Mouse (Mus musculus) heart, embryonic 12.5 days (tissue): ENCODE measurements around the gene 4930455H04Rik. TPM values are rescaled to one million over a fixed set of nuclear protein-coding genes. Genes with fewer than 3 reads are reported as not detected.

ENCODE experiments used
- ATAC-seq: fragments of 200-750 bp; cut with Nextera tagmentation; 2 replicates; pipeline ENCODE4 v1.8.0; 2017; ENCODE audit warnings: moderate TSS enrichment, moderate library complexity; ENCODE audit not compliant: insufficient number of reproducible peaks, low FRiP score
- H3K27ac ChIP-seq: fragments of 300-500 bp; sonication (generic); 2 replicates; pipeline ENCODE4 v1.5.1; 2016; ENCODE audit warnings: mild to moderate bottlenecking, moderate library complexity; ENCODE audit not compliant: poor library complexity, severe bottlenecking
- H3K27me3 ChIP-seq: fragments of 300-500 bp; sonication (generic); replicated peaks from 2 replicates; pipeline ENCODE4 v1.6.1; 2016; ENCODE audit warnings: mild to moderate bottlenecking, moderate library complexity
- H3K36me3 ChIP-seq: fragments of 300-500 bp; sonication (generic); 2 replicates; pipeline ENCODE4 v1.6.1; 2016; ENCODE audit warnings: mild to moderate bottlenecking, moderate library complexity
- H3K4me1 ChIP-seq: fragments of 300-500 bp; sonication (generic); replicated peaks from 2 replicates; pipeline ENCODE4 v1.6.1; 2016; ENCODE audit warnings: mild to moderate bottlenecking
- H3K4me2 ChIP-seq: fragments of 300-500 bp; sonication (generic); 2 replicates; pipeline ENCODE4 v1.6.1; 2016; ENCODE audit warnings: mild to moderate bottlenecking, moderate library complexity
- H3K4me3 ChIP-seq: fragments of 300-500 bp; sonication (generic); 2 replicates; pipeline ENCODE4 v1.5.1; 2016; ENCODE audit warnings: mild to moderate bottlenecking
- H3K9ac ChIP-seq: fragments of 300-500 bp; sonication (generic); 2 replicates; pipeline ENCODE4 v1.6.1; 2016; ENCODE audit warnings: mild to moderate bottlenecking, moderate library complexity
- H3K9me3 ChIP-seq: fragments of 300-500 bp; sonication (generic); replicated peaks from 2 replicates; pipeline ENCODE4 v1.6.1; 2016; ENCODE audit warnings: mild to moderate bottlenecking, moderate library complexity
- WGBS: fragments of 180-500 bp; shearing (Covaris S2); methylation state at CpG from one replicate; pipeline ENCODE4 v1.1.7; 2016; 5-methylcytosine and 5-hydroxymethylcytosine counted together
- polyA plus RNA-seq: library from polyadenylated mRNA; unstranded; fragments of >200 nt; fragmentation: Nextera tagmentation; extraction: Ambion mirVana; gene quantifications from 2 replicates; pipeline ENCODE4 v1.2.1, GENCODE M21; 2016

Gene 4930455H04Rik
- polyA plus RNA-seq, 1 experiment from 2014 or later, result not detected

GRCm38 (mm10) chr3:117001686-117002485 is 33.8 kb downstream of the 4930455H04Rik start:
- no peak for ATAC-seq
- Histone ChIP-seq H3K9ac (no peak overlapping the region), H3K27me3 (no peaks in the 10 kb centered on the region), H3K4me1 (peaks cover 12% of the 10 kb centered on the region; the same call in 1 of the 2 replicates), H3K36me3 (no peaks in the 10 kb centered on the region), H3K4me3 (no peak overlapping the region), H3K4me2 (no peak overlapping the region), H3K9me3 (no peaks in the 10 kb centered on the region), H3K27ac (no peak overlapping the region)
- WGBS, result 60% methylated on average over 9 of the region's 9 CpGs

GRCm38 (mm10) chr3:117003379-117003778 is 35.3 kb downstream of the 4930455H04Rik start:
- Histone ChIP-seq H3K4me2 (no peak overlapping the region), H3K27ac (no peak overlapping the region), H3K4me1 (peaks cover 12% of the 10 kb centered on the region; the same call in 1 of the 2 replicates), H3K36me3 (no peaks in the 10 kb centered on the region), H3K9ac (no peak overlapping the region), H3K9me3 (no peaks in the 10 kb centered on the region), H3K4me3 (no peak overlapping the region), H3K27me3 (no peaks in the 10 kb centered on the region)
- 54% methylated on average over 6 of the region's 6 CpGs for WGBS
- ATAC-seq, result no peak

GRCm38 (mm10) chr3:117006636-117007035 is 38.6 kb downstream of the 4930455H04Rik start:
- no peaks in the 10 kb centered on the region for H3K27me3 ChIP-seq
- no peaks in the 10 kb centered on the region for H3K36me3 ChIP-seq
- no peak for ATAC-seq
- no peak overlapping the region for H3K9ac ChIP-seq
- peaks cover 12% of the 10 kb centered on the region; the same call in 1 of the 2 replicates for H3K4me1 ChIP-seq
- H3K4me3 ChIP-seq, result no peak overlapping the region
- 83% methylated on average over 3 of the region's 3 CpGs for WGBS
- H3K4me2 ChIP-seq, result no peak overlapping the region
- no peak overlapping the region for H3K27ac ChIP-seq
- no peaks in the 10 kb centered on the region for H3K9me3 ChIP-seq

GRCm38 (mm10) chr3:117007340-117007739 is 39.3 kb downstream of the 4930455H04Rik start:
- no peak for ATAC-seq
- Histone ChIP-seq H3K4me3 (no peak overlapping the region), H3K9ac (no peak overlapping the region), H3K4me1 (peaks cover 12% of the 10 kb centered on the region; the same call in 1 of the 2 replicates), H3K36me3 (no peaks in the 10 kb centered on the region), H3K4me2 (no peak overlapping the region), H3K9me3 (no peaks in the 10 kb centered on the region), H3K27me3 (no peaks in the 10 kb centered on the region), H3K27ac (no peak overlapping the region)
- WGBS, result 75% methylated on average over 6 of the region's 6 CpGs

- Histone ChIP-seq H3K9me3 (no peaks in the 10 kb centered on the region), H3K36me3 (no peaks in the 10 kb centered on the region), H3K4me1 (no peaks in the 10 kb centered on the region), H3K27me3 (no peaks in the 10 kb centered on the region), H3K27ac (no peak overlapping the region), H3K4me2 (no peak overlapping the region), H3K9ac (no peak overlapping the region), H3K4me3 (no peak overlapping the region)
- 70% methylated on average over 6 of the region's 6 CpGs for WGBS
- no peak for ATAC-seq
Measured at GRCm38 (mm10) chr3:117010182-117010581, 42.1 kb downstream of the 4930455H04Rik start.

GRCm38 (mm10) chr3:117020319-117020718 is 52.3 kb downstream of the 4930455H04Rik start:
- no peaks in the 10 kb centered on the region for H3K36me3 ChIP-seq
- H3K27me3 ChIP-seq, result no peaks in the 10 kb centered on the region
- H3K4me2 ChIP-seq, result no peak overlapping the region
- H3K27ac ChIP-seq, result no peak overlapping the region
- no peak overlapping the region for H3K9ac ChIP-seq
- H3K4me1 ChIP-seq, result no peaks in the 10 kb centered on the region
- no peak overlapping the region for H3K4me3 ChIP-seq
- ATAC-seq, result no peak
- no peaks in the 10 kb centered on the region for H3K9me3 ChIP-seq
- WGBS, result 87% methylated on average over 3 of the region's 3 CpGs

- no peaks in the 10 kb centered on the region for H3K27me3 ChIP-seq
- no peak overlapping the region for H3K27ac ChIP-seq
- no peaks in the 10 kb centered on the region for H3K4me1 ChIP-seq
- no peak overlapping the region for H3K4me3 ChIP-seq
- 76% methylated on average over 7 of the region's 7 CpGs for WGBS
- H3K4me2 ChIP-seq, result no peak overlapping the region
- no peak overlapping the region for H3K9ac ChIP-seq
- H3K36me3 ChIP-seq, result no peaks in the 10 kb centered on the region
- no peaks in the 10 kb centered on the region for H3K9me3 ChIP-seq
- ATAC-seq, result no peak
Measured at GRCm38 (mm10) chr3:117021907-117022306, 53.8 kb downstream of the 4930455H04Rik start.

GRCm38 (mm10) chr3:117024111-117024510 is 56.0 kb downstream of the 4930455H04Rik start:
- WGBS, result 70% methylated on average over 1 of the region's 1 CpGs
- H3K4me1 ChIP-seq, result no peaks in the 10 kb centered on the region

GRCm38 (mm10) chr3:117024557-117024956 is 56.5 kb downstream of the 4930455H04Rik start:
- Histone ChIP-seq H3K9me3 (no peaks in the 10 kb centered on the region), H3K9ac (no peak overlapping the region), H3K4me1 (no peaks in the 10 kb centered on the region), H3K27me3 (no peaks in the 10 kb centered on the region), H3K27ac (no peak overlapping the region), H3K36me3 (no peaks in the 10 kb centered on the region), H3K4me3 (no peak overlapping the region), H3K4me2 (no peak overlapping the region)
- ATAC-seq, result no peak
- WGBS, result 78% methylated on average over 5 of the region's 5 CpGs

More at GRCm38 (mm10) chr3:117024111-117024510, 56.0 kb downstream of the 4930455H04Rik start:
- Histone ChIP-seq H3K36me3 (no peaks in the 10 kb centered on the region), H3K9ac (no peak overlapping the region), H3K4me3 (no peak overlapping the region), H3K9me3 (no peaks in the 10 kb centered on the region), H3K27ac (no peak overlapping the region), H3K27me3 (no peaks in the 10 kb centered on the region), H3K4me2 (no peak overlapping the region)
- ATAC-seq, result no peak

- H3K27ac ChIP-seq, result no peak overlapping the region
- no peaks in the 10 kb centered on the region for H3K27me3 ChIP-seq
Measured at GRCm38 (mm10) chr3:117025421-117025820, 57.4 kb downstream of the 4930455H04Rik start.

More at GRCm38 (mm10) chr3:117025421-117025820, 57.4 kb downstream of the 4930455H04Rik start:
- Histone ChIP-seq H3K9me3 (no peaks in the 10 kb centered on the region), H3K4me3 (no peak overlapping the region), H3K9ac (no peak overlapping the region), H3K4me1 (no peaks in the 10 kb centered on the region), H3K36me3 (no peaks in the 10 kb centered on the region), H3K4me2 (no peak overlapping the region)
- 69% methylated on average over 3 of the region's 3 CpGs for WGBS
- ATAC-seq, result no peak
